Mouse (Mus musculus): ENCODE data around the gene Dnaaf2. TPM values are rescaled to one million over a fixed set of nuclear protein-coding genes. Genes with fewer than 3 reads are reported as not detected.

The Dnaaf2 gene
- polyA plus RNA-seq (2015; fragmentation: Nextera tagmentation; extraction: Ambion mirVana): 2.9 and 3.4 TPM in 2 replicates

DNA sequence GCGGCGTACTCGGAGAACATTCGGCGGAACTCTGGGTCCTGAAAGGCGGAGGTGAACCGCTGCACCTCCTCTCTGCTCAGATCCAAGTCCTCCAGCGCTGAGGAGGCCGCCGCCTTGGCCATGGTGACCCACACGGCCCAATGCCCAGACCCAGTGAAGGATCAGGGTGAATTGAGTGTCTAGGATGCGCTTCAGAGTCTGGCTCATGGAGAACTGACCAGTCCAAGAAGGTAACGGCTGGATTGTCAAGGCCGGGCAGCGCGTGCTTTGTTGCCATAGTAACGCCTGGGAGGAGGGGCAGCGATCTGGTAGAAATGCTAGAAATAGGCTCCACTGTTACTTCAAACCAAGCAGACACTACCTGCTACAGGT is at the start of gene Dnaaf2:
Dnaaf2 (minus strand) TSS at position 266 of the 372 bp plus-strand sequence.
- TF ChIP-seq CTCF (IDR thresholded peaks at IDR 0.05; ENCODE audit: low read depth): no peak
- no peaks in the 10 kb centered on the region; the same call in 1 of the 2 replicates for H3K4me1 ChIP-seq (replicated peaks; ENCODE audit: control insufficient read depth, insufficient read depth, low read length)
- peak within 1 kb of the TSS; percentile 93 for H3K4me2 ChIP-seq (replicated peaks; ENCODE audit: low read depth)
- ATAC-seq: peak; percentile 31; the same call in 1 of the 2 replicates
- no peaks in the 10 kb centered on the region for H3K9me3 ChIP-seq (ENCODE audit: control insufficient read depth)
- H3K9ac ChIP-seq (ENCODE audit: low read depth, low read length): peak within 1 kb of the TSS; percentile 83
- no peaks in the 10 kb centered on the region for H3K27me3 ChIP-seq (replicated peaks; ENCODE audit: control insufficient read depth, insufficient read depth, low read length)
- peaks cover 15% of the 10 kb centered on the region; the same call in 1 of the 2 replicates for H3K36me3 ChIP-seq (ENCODE audit: control insufficient read depth, insufficient read depth)
- peak within 1 kb of the TSS; percentile 89 for H3K27ac ChIP-seq (ENCODE audit: low read depth, low read length)
- H3K4me3 ChIP-seq (ENCODE audit: low read depth, low read length): peak within 1 kb of the TSS; percentile 96
- 1% methylated on average over 18 of the region's 18 CpGs for WGBS

DNA sequence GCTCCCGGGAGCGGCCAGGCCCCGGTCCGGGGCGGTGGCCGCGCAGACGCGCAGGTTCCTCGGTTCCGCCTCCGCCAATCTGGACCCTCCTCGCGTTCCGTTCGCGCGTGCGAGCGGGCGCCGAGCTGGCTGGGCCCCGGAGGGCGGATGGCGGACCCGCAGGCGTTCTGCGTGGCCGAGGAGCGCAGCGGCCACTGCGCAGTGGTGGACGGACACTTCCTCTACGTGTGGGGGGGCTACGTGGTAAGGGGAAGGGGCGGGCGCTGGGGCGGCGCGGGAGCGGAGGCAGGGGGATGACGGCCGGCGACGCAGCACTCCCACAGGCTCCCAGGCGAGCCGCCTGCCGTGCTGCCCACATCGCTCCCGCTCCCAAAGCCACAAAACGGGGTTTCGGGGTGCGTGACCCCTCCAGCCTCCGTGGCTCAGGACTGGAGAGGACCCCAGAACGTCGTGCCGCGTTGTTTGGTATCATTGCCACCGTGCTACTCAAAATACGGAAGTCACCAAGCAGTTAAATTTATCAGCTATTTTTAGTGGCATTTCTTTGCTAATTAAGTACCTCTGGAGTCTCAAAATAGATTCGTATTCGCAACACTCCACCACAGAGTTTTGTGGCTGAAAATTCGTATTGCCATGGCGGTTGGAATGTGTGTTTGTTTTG is 43.7 kb upstream of the Dnaaf2 start:
- H3K9ac ChIP-seq (ENCODE audit: low read depth, low read length): peak overlapping the region; percentile 77
- H3K36me3 ChIP-seq (ENCODE audit: control insufficient read depth, insufficient read depth): no peaks in the 10 kb centered on the region
- H3K4me3 ChIP-seq (ENCODE audit: low read depth, low read length): peak overlapping the region; percentile 76
- no peaks in the 10 kb centered on the region for H3K9me3 ChIP-seq (ENCODE audit: control insufficient read depth)
- no peak for TF ChIP-seq CTCF (IDR thresholded peaks at IDR 0.05; ENCODE audit: low read depth)
- peak overlapping the region; percentile 92 for H3K4me2 ChIP-seq (replicated peaks; ENCODE audit: low read depth)
- H3K27ac ChIP-seq (ENCODE audit: low read depth, low read length): peak overlapping the region; percentile 37
- no peaks in the 10 kb centered on the region for H3K27me3 ChIP-seq (replicated peaks; ENCODE audit: control insufficient read depth, insufficient read depth, low read length)
- peak; percentile 79 for ATAC-seq
- under 1% methylated on average over 62 of the region's 64 CpGs for WGBS
- H3K4me1 ChIP-seq (replicated peaks; ENCODE audit: control insufficient read depth, insufficient read depth, low read length): no peaks in the 10 kb centered on the region

DNA sequence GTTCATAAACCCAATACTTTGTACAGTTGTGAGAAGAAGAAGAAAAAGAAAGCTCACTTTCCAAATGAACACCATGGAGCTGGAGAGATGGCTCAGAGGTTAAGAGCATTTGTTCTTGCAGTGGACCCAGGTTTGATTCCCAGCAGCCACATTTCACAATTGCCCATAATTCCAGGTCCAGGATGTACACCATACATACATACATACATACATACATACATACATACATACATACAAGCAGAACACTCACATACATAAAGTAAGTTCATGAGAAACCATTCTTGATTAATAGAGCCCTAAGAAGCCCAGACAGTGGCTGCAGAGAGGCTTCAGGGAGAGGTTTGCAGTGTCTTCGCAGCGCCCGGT is 43.2 kb upstream of the Dnaaf2 start:
- H3K9ac ChIP-seq (ENCODE audit: low read depth, low read length): peak overlapping the region; percentile 77
- 0% methylated on average over 3 of the region's 3 CpGs for WGBS
- ATAC-seq: peak; percentile 17; the same call in 1 of the 2 replicates
- no peaks in the 10 kb centered on the region for H3K4me1 ChIP-seq (replicated peaks; ENCODE audit: control insufficient read depth, insufficient read depth, low read length)
- H3K36me3 ChIP-seq (ENCODE audit: control insufficient read depth, insufficient read depth): no peaks in the 10 kb centered on the region
- TF ChIP-seq CTCF (IDR thresholded peaks at IDR 0.05; ENCODE audit: low read depth): no peak
- no peaks in the 10 kb centered on the region for H3K9me3 ChIP-seq (ENCODE audit: control insufficient read depth)
- H3K4me2 ChIP-seq (replicated peaks; ENCODE audit: low read depth): peak overlapping the region; percentile 92
- H3K4me3 ChIP-seq (ENCODE audit: low read depth, low read length): peak overlapping the region; percentile 76
- H3K27me3 ChIP-seq (replicated peaks; ENCODE audit: control insufficient read depth, insufficient read depth, low read length): no peaks in the 10 kb centered on the region
- peak overlapping the region; percentile 37 for H3K27ac ChIP-seq (ENCODE audit: low read depth, low read length)

GRCm38 (mm10) chr12:69240876-69241275 is 42.6 kb upstream of the Dnaaf2 start, which contains the start of gene Klhdc1:
Klhdc1 (plus strand) TSS chr12:69241176.
- ATAC-seq: no peak
- peak within 1 kb of the TSS; percentile 77 for H3K9ac ChIP-seq (ENCODE audit: low read depth, low read length)
- H3K4me3 ChIP-seq (ENCODE audit: low read depth, low read length): peak within 1 kb of the TSS; percentile 76
- WGBS: 75% methylated on average over 6 of the region's 6 CpGs
- peak within 1 kb of the TSS; percentile 37 for H3K27ac ChIP-seq (ENCODE audit: low read depth, low read length)
- no peak for TF ChIP-seq CTCF (IDR thresholded peaks at IDR 0.05; ENCODE audit: low read depth)
- H3K27me3 ChIP-seq (replicated peaks; ENCODE audit: control insufficient read depth, insufficient read depth, low read length): no peaks in the 10 kb centered on the region
- H3K9me3 ChIP-seq (ENCODE audit: control insufficient read depth): no peaks in the 10 kb centered on the region
- no peaks in the 10 kb centered on the region for H3K36me3 ChIP-seq (ENCODE audit: control insufficient read depth, insufficient read depth)
- peak within 1 kb of the TSS; percentile 92 for H3K4me2 ChIP-seq (replicated peaks; ENCODE audit: low read depth)
- no peaks in the 10 kb centered on the region for H3K4me1 ChIP-seq (replicated peaks; ENCODE audit: control insufficient read depth, insufficient read depth, low read length)

- no peaks in the 10 kb centered on the region for H3K36me3 ChIP-seq (ENCODE audit: control insufficient read depth, insufficient read depth)
- TF ChIP-seq CTCF (IDR thresholded peaks at IDR 0.05; ENCODE audit: low read depth): peak; percentile 30
- H3K9me3 ChIP-seq (ENCODE audit: control insufficient read depth): no peaks in the 10 kb centered on the region
- H3K27me3 ChIP-seq (replicated peaks; ENCODE audit: control insufficient read depth, insufficient read depth, low read length): no peaks in the 10 kb centered on the region
- H3K4me3 ChIP-seq (ENCODE audit: low read depth, low read length): no peak overlapping the region
- H3K27ac ChIP-seq (ENCODE audit: low read depth, low read length): no peak overlapping the region
- whole genome bisulfite sequencing: 35% methylated on average over 3 of the region's 3 CpGs
- no peak for ATAC-seq
- no peaks in the 10 kb centered on the region for H3K4me1 ChIP-seq (replicated peaks; ENCODE audit: control insufficient read depth, insufficient read depth, low read length)
- H3K4me2 ChIP-seq (replicated peaks; ENCODE audit: low read depth): no peak overlapping the region
- H3K9ac ChIP-seq (ENCODE audit: low read depth, low read length): no peak overlapping the region
Measured at GRCm38 (mm10) chr12:69238284-69238683, 40.1 kb upstream of the Dnaaf2 start.

GRCm38 (mm10) chr12:69235782-69236181 is 37.6 kb upstream of the Dnaaf2 start:
- TF ChIP-seq CTCF (IDR thresholded peaks at IDR 0.05; ENCODE audit: low read depth): no peak
- Histone ChIP-seq H3K36me3 (ENCODE audit: control insufficient read depth, insufficient read depth) (no peaks in the 10 kb centered on the region), H3K9ac (ENCODE audit: low read depth, low read length) (no peak overlapping the region), H3K4me2 (replicated peaks; ENCODE audit: low read depth) (no peak overlapping the region), H3K4me3 (ENCODE audit: low read depth, low read length) (no peak overlapping the region), H3K4me1 (replicated peaks; ENCODE audit: control insufficient read depth, insufficient read depth, low read length) (no peaks in the 10 kb centered on the region), H3K27me3 (replicated peaks; ENCODE audit: control insufficient read depth, insufficient read depth, low read length) (no peaks in the 10 kb centered on the region), H3K9me3 (ENCODE audit: control insufficient read depth) (no peaks in the 10 kb centered on the region), H3K27ac (ENCODE audit: low read depth, low read length) (no peak overlapping the region)
- no peak for ATAC-seq
- WGBS: 64% methylated on average over 6 of the region's 6 CpGs

All from intestine, postnatal 0 days (tissue).